Mouse (Mus musculus): Measurements from ENCODE around the gene Tfam. TPM values are rescaled to one million over a fixed set of nuclear protein-coding genes. Genes with fewer than 3 reads are reported as not detected.

The Tfam gene
- polyA plus RNA-seq (2012; ENCODE audit: insufficient read depth, insufficient read length, missing spikeins): 33.5 and 34.4 TPM in 2 replicates

GRCm38 (mm10) chr10:71238240-71238554, at the start of gene Tfam:
Gene Tfam (minus strand): TSS chr10:71238280.
- Histone ChIP-seq H3K4me3 (ENCODE audit: insufficient read depth, low read length) (peak within 1 kb of the TSS; percentile 93), H3K27ac (ENCODE audit: insufficient read depth, low read depth, low read length) (peak within 1 kb of the TSS; percentile 27), H3K4me1 (ENCODE audit: control insufficient read depth, insufficient read depth, low read length) (peaks cover 2% of the 10 kb centered on the region)
- TF ChIP-seq POLR2A (IDR thresholded peaks at IDR 0.05; ENCODE audit: borderline replicate concordance, low read depth, low read length) (no peak), CTCF (IDR thresholded peaks at IDR 0.05; ENCODE audit: low read depth, low read length) (no peak)

- H3K27ac ChIP-seq (ENCODE audit: insufficient read depth, low read depth, low read length): no peak within 1 kb of the TSS
- peaks cover 19% of the 10 kb centered on the region for H3K4me1 ChIP-seq (ENCODE audit: control insufficient read depth, insufficient read depth, low read length)
- TF ChIP-seq CTCF (IDR thresholded peaks at IDR 0.05; ENCODE audit: low read depth, low read length): no peak
- TF ChIP-seq POLR2A (IDR thresholded peaks at IDR 0.05; ENCODE audit: borderline replicate concordance, low read depth, low read length): no peak; the same call in 1 of the 2 replicates
- H3K4me3 ChIP-seq (ENCODE audit: insufficient read depth, low read length): peak within 1 kb of the TSS; percentile 81
Observed at GRCm38 (mm10) chr10:71285126-71285580, 47.1 kb upstream of the Tfam start, which contains the start of gene Ube2d1. Gene Ube2d1 (minus strand): TSS chr10:71285262.

- peaks cover 19% of the 10 kb centered on the region for H3K4me1 ChIP-seq (ENCODE audit: control insufficient read depth, insufficient read depth, low read length)
- H3K27ac ChIP-seq (ENCODE audit: insufficient read depth, low read depth, low read length): no peak overlapping the region
- H3K4me3 ChIP-seq (ENCODE audit: insufficient read depth, low read length): peak overlapping the region; percentile 81
- no peak for TF ChIP-seq POLR2A (IDR thresholded peaks at IDR 0.05; ENCODE audit: borderline replicate concordance, low read depth, low read length)
- TF ChIP-seq CTCF (IDR thresholded peaks at IDR 0.05; ENCODE audit: low read depth, low read length): no peak
Observed at GRCm38 (mm10) chr10:71284511-71285125, 46.5 kb upstream of the Tfam start.

- TF ChIP-seq CTCF (IDR thresholded peaks at IDR 0.05; ENCODE audit: low read depth, low read length) (no peak), POLR2A (IDR thresholded peaks at IDR 0.05; ENCODE audit: borderline replicate concordance, low read depth, low read length) (no peak)
Observed at GRCm38 (mm10) chr10:71284131-71284510, 46.0 kb upstream of the Tfam start.

DNA sequence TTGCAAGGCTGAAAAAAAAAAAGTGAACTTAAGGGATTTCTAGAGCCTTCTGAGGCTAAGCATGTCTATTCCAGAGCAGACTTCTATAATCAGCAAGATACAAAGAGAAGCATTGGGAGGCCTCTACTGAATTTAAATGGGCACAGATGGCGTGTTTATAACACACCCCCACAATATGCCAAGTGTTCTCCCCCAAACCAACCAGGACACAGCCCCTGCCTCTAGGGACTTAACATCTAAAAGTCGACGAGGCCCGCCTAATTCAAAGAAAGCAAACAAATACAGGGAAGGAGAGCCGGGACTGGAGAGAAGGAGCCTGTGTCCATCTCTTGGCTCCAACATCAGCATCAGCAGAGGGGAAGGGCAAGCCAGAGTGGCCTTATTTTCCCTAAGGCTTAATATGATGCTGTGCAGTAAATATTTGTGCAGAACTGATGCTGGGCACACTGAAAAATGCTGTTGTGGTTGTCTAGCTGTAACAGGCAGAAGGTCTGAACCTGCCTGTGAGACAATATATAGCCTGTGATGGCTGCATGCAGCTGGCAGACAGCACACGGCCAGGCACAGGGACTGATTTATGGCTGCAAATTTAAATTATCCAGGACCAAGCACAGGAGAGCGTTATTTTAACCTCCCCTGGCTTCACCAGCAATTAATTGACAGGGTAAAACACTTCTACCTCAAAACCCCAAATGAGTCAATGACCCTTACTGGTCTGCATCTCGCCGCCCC, 35.1 kb upstream of the Tfam start:
- TF ChIP-seq POLR2A (IDR thresholded peaks at IDR 0.05; ENCODE audit: borderline replicate concordance, low read depth, low read length) (no peak), CTCF (IDR thresholded peaks at IDR 0.05; ENCODE audit: low read depth, low read length) (no peak)

More at GRCm38 (mm10) chr10:71284131-71284510, 46.0 kb upstream of the Tfam start:
- Histone ChIP-seq H3K4me1 (ENCODE audit: control insufficient read depth, insufficient read depth, low read length) (peaks cover 19% of the 10 kb centered on the region), H3K4me3 (ENCODE audit: insufficient read depth, low read length) (peak overlapping the region; percentile 81), H3K27ac (ENCODE audit: insufficient read depth, low read depth, low read length) (no peak overlapping the region)

DNA sequence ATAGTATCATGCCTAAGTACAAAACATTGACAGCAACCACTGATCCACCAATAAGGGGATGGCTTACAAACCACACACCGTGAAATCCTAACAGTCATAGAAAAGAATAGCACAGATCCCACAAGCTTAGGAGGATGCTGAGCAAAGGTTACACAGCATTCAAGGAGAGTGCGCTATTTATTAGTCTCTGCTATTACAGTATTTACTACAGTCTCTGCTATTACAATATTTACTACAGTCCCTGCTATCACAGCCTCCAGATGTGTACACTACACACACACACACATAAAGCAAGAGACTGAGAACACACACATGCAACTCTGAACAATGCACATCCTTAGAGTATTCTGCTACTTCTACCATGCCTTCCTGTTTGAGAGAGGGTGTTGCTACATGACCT, 29.9 kb upstream of the Tfam start:
- Histone ChIP-seq H3K4me1 (ENCODE audit: control insufficient read depth, insufficient read depth, low read length) (peaks cover 5% of the 10 kb centered on the region), H3K27ac (ENCODE audit: insufficient read depth, low read depth, low read length) (no peak overlapping the region), H3K4me3 (ENCODE audit: insufficient read depth, low read length) (no peak overlapping the region)
- TF ChIP-seq POLR2A (IDR thresholded peaks at IDR 0.05; ENCODE audit: borderline replicate concordance, low read depth, low read length) (no peak), CTCF (IDR thresholded peaks at IDR 0.05; ENCODE audit: low read depth, low read length) (no peak)

More for the DNA sequence above, 35.1 kb upstream of the Tfam start:
- Histone ChIP-seq H3K4me1 (ENCODE audit: control insufficient read depth, insufficient read depth, low read length) (no peaks in the 10 kb centered on the region), H3K27ac (ENCODE audit: insufficient read depth, low read depth, low read length) (no peak overlapping the region), H3K4me3 (ENCODE audit: insufficient read depth, low read length) (no peak overlapping the region)

DNA sequence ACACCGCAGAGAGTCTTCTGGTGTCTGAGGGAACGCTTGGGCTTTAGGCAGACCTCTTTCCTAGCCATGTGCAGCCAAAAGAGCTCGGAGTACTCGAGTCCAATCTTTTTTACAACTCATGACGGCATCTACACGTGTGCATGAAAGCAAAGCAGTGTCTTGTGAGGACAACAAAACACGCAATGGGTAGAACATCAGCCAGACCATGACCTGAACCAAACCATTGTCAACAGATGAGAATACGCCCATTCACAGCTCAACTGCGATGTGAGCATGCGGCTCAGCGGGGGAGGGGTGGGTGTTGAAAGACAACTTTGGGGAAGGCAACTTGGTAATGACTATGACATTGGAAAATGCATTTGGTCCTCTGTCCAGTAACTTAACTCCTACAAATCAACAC, 29.4 kb upstream of the Tfam start:
- TF ChIP-seq POLR2A (IDR thresholded peaks at IDR 0.05; ENCODE audit: borderline replicate concordance, low read depth, low read length): no peak

GRCm38 (mm10) chr10:71265067-71265466, 27.0 kb upstream of the Tfam start:
- H3K4me1 ChIP-seq (ENCODE audit: control insufficient read depth, insufficient read depth, low read length): peaks cover 9% of the 10 kb centered on the region
- no peak overlapping the region for H3K27ac ChIP-seq (ENCODE audit: insufficient read depth, low read depth, low read length)
- no peak overlapping the region for H3K4me3 ChIP-seq (ENCODE audit: insufficient read depth, low read length)
- TF ChIP-seq POLR2A (IDR thresholded peaks at IDR 0.05; ENCODE audit: borderline replicate concordance, low read depth, low read length) (no peak), CTCF (IDR thresholded peaks at IDR 0.05; ENCODE audit: low read depth, low read length) (no peak)

More for the DNA sequence above, 29.4 kb upstream of the Tfam start:
- Histone ChIP-seq H3K4me3 (ENCODE audit: insufficient read depth, low read length) (no peak overlapping the region), H3K27ac (ENCODE audit: insufficient read depth, low read depth, low read length) (no peak overlapping the region), H3K4me1 (ENCODE audit: control insufficient read depth, insufficient read depth, low read length) (peaks cover 9% of the 10 kb centered on the region)

DNA sequence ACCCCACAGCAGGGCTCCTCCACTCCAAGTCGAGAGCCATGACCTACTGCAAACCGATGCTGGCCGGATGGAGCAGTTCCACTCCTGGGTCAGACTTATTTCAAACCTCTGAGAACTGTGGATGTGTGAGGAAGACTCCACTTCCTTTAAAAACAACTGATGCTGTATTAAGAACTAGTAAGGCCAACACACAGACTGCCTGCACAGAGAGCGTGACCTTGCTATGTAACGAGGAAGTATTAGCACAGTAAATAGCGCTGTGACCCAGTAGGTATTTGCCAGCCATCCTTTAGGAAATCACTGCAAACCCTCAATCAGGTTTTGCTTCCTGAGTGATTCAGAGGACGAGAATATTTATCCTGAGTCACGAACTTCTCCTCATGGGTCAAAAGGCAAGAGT, 23.6 kb upstream of the Tfam start:
- H3K4me1 ChIP-seq (ENCODE audit: control insufficient read depth, insufficient read depth, low read length): peaks cover 5% of the 10 kb centered on the region; the same call in 1 of the 2 replicates

DNA sequence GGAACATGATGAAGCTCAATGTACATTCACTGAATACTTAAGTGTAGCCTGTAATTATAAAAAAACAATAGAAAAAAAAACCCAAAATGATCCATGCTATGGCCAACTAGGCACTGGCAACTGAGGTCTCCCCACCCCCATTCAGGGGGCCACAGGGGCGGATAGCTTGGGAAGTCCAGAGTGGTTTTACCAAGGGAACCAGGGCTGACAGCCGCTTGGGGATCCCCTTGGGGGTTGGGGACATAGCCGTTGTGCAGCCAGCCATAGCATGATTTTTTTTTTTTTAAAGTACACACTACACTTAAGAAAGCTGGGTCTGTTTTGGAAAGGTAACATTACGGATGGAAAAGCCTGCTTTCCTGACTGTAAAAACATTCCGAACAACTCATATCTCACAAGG, 20.9 kb upstream of the Tfam start:
- no peak for TF ChIP-seq CTCF (IDR thresholded peaks at IDR 0.05; ENCODE audit: low read depth, low read length)

More for the DNA sequence above, 23.6 kb upstream of the Tfam start:
- no peak overlapping the region for H3K4me3 ChIP-seq (ENCODE audit: insufficient read depth, low read length)
- no peak overlapping the region for H3K27ac ChIP-seq (ENCODE audit: insufficient read depth, low read depth, low read length)
- no peak for TF ChIP-seq CTCF (IDR thresholded peaks at IDR 0.05; ENCODE audit: low read depth, low read length)
- no peak for TF ChIP-seq POLR2A (IDR thresholded peaks at IDR 0.05; ENCODE audit: borderline replicate concordance, low read depth, low read length)

More for the DNA sequence above, 20.9 kb upstream of the Tfam start:
- Histone ChIP-seq H3K27ac (ENCODE audit: insufficient read depth, low read depth, low read length) (no peak overlapping the region), H3K4me1 (ENCODE audit: control insufficient read depth, insufficient read depth, low read length) (peaks cover 5% of the 10 kb centered on the region; the same call in 1 of the 2 replicates), H3K4me3 (ENCODE audit: insufficient read depth, low read length) (no peak overlapping the region)
